Mouse (Mus musculus) heart, adult 2 months (tissue): ENCODE data around the gene 4933428G20Rik.

ENCODE experiments used
- CTCF ChIP-seq: fragments of 200-600 bp; IDR thresholded peaks from 2 replicates; pipeline ENCODE4 v1.8.1; 2022; ENCODE audit warnings: antibody characterized with exemption, mild to moderate bottlenecking, moderate library complexity
- EP300 ChIP-seq: fragments of 200-500 bp; IDR thresholded peaks from 2 replicates; pipeline ENCODE4 v1.6.1; 2011; ENCODE audit warnings: low read depth, low read length, control low read depth; ENCODE audit not compliant: insufficient read depth
- POLR2A ChIP-seq: fragments of 200-500 bp; IDR thresholded peaks from 2 replicates; pipeline ENCODE4 v1.6.1; 2011; ENCODE audit warnings: mild to moderate bottlenecking, low read depth, low read length, control low read depth; ENCODE audit not compliant: insufficient read depth

DNA sequence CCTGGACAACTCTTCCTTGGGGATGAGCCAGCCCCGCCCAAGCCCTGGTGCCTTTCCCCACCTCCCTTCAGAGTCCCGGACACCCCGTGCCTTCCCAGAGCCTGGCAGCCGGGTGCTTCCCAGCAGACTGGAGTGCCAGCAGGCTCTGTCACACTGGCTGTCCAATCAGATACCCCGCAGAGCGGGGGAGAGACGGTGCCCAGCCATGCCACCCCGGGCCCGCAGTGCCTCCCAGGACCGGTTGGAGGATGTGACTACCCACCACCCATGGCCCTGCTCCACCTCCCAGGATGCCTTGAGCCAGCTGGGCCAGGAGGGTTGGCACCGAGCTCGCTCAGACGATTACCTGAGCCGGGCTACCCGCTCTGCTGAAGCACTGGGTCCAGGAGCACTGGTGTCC lies 48.5 kb downstream of the 4933428G20Rik start:
- TF ChIP-seq POLR2A (no peak), CTCF (no peak), EP300 (no peak)
